Mouse (Mus musculus) urinary bladder, postnatal 25 days (tissue): ENCODE results near the gene Tuba1a.
"Not testable (repeated sequence)": the region's sequence is repeated elsewhere in the genome, so short reads cannot be mapped to it uniquely, and the experiment has no call there.

ENCODE experiments used
- DNase-seq: peaks from one replicate; pipeline ENCODE4 v3.0.0; 2022; ENCODE audit warnings: low spot score

Gene Tuba1a

DNA sequence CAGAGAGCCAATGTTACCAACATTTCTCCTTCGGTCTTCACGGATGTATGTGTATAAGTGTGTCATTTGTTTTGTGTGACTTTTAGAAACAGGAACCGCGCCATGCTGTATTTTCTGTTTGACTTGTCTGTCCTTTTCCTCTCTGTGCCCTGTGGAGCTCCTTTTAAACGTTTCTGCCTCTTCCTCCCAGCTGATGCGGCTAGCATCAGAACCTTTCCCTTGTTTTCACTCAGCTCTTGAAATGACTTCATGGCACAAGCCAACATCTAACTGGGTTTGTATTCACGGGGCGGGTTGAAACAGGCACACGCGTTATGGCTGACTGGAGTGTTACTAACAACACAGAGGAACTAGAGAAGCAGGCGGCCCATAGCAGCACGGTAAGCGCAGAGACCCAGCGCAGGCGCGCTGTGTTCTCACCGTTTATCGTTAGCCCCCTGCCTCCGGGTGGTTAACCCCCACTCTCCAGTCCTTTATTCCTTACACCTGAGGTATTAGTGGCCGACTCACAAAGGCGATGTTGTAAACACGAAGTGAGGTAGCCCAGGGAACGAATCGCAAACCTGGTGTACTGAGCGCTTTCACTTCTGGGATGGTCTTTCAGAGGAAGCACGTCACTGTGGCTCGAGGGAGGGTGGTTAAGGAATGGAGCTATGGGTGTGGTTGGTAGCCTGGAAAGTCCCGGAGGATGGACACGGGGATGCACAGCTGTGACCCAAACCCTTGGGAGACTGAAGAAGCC, 31.9 kb upstream of the Tuba1a start:
- DNase-seq, result peak; percentile 60

DNA sequence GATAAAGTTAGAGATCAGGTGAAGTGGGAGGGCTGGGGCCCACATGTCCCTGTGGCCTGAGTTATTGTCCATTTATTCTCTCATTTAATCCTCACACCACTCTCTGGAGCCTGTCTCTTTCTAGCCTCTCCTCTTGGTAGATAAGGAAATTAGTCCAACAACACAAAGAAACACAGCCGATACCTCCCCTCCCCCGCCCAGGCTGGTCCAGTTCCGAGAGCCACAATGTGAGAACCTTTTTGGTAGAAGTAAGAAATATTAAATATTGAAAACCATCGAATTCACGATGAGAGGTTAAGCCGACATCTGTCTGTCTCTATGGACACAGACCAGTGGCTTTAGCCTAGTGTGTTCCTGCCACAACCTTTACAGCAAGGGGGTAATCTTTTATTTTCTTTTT, 31.2 kb upstream of the Tuba1a start:
- DNase-seq, result no peak

GRCm38 (mm10) chr15:98983431-98984081, 30.1 kb upstream of the Tuba1a start:
- no peak for DNase-seq

DNA sequence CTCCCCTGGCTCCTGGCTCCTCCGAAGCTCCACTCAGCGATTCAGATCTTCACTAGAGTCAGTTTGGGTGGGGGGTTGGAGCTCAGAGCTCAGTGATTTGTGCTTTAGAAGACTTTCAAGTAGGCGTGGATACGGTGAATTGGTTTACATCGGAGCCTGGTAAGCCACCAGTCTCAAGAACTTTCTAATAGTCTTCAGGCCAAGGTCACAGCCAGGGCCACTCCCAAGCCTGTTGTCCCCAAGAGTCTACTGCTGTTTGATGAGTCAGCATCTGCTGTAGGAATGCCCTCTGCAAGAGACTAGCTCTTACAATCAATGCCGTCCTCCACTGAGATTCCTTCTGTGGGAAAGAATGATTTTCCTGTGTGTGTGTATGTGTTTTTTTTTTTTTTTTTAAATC, 28.6 kb upstream of the Tuba1a start:
- no peak for DNase-seq

DNA sequence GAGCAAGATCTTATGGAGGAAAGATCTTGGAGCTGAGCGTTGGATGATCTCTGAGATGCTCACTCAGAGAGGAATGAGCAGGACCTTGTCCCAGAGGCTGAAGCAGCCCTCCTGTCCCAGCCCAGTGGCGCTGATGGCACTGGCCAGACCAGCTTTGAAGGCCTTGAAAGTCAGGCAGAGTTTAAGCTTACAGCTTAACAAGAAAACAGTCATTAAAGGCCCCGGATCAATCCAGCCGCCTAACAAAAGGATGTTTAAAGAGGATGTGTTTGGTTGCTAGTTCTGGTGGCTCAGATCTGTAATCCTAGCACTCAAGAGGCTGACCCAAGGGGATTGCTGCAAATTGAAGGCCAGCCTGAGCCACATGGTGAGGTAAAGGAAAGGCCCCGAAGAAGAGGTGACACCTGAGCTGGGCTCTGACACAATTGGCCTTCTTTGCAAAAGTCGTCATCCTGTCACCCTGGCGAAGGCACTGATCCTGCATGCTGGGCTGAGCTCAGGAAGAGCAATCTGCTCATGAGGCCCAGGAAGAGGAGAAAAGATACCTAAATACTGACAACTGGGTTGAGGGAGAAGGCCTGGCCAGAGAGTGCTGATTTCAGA, 26.6 kb upstream of the Tuba1a start:
- no peak for DNase-seq

- DNase-seq, result no peak
Observed at GRCm38 (mm10) chr15:98978409-98979172, 25.1 kb upstream of the Tuba1a start.

DNA sequence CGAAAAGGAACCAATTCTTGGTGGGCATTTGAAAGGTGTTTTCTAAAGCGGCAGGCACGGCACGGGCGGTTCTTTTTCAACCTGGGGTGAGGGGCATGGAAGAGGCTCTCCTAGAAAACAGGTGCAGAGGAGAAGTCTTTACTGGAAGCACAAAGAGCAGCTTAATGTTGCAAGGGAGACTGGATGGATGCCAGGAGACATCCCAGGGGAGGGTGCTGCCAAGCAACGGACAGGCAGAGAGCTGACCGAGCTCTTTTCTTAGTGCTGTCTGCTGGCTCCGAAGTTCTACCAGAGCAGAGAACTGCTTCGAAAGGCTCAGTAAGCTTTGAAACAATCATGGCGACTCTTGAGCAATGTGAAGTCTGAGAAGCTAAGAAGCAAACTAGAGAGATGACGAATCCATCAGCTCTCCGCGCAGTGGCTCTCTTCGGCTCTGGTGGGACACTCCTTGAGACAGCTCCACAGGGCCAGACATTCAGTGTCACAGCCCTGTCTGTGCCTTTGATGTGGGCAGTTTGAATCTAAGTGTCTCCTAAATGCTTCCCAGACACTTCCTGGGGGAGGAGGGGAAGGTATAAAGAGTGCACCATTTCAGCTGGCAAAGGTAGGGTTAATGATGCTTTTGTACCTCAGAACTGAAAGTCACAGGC, 24.4 kb upstream of the Tuba1a start:
- DNase-seq, result peak; percentile 54

DNA sequence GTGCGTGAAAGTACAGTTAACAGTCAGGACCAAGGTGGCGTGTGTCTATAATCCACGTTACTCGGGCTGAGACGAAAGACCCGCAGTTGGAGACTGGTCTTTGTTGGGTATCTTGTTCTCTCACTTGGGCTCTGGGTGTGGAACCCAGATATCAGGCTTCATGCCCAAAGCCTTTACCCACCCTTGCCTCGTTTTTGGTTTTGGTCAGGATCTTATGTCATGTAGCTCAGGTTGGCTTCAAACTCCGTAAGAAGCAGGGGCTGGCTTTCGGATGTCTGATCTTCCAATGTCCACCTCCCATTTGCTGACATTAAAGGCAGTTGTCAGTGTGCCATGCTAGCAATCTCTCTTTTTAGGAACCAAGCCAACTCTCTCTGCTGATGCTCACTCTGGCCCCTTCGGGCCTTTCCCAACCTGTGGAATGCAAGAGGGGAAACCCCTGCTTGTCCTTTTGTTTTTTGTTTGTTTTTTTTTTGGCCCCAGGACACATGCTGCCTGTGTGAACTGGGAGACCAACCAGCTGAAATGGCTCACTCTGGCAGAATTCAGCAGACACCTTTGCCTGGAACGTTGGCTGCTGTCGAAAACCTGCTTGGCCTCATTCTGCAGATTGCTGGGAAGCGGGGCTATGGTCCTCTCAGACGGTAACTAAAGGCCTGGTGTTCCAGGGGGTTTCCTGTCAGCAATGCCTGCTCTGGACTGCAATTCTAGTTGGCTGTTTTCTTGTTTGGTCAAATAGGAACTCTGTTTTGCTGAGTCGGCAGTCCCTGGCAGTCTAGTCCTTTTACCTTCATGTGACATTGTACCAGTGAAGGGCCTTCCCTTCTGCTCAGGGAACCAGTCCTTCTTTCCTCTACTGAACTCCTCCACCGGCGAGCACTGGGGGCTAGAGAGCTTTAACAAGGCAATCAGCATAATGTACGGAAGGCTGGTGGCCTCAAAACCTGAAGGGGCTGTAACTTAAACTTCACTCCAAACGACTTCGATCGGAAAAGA, 23.6 kb upstream of the Tuba1a start:
- no peak for DNase-seq

DNA sequence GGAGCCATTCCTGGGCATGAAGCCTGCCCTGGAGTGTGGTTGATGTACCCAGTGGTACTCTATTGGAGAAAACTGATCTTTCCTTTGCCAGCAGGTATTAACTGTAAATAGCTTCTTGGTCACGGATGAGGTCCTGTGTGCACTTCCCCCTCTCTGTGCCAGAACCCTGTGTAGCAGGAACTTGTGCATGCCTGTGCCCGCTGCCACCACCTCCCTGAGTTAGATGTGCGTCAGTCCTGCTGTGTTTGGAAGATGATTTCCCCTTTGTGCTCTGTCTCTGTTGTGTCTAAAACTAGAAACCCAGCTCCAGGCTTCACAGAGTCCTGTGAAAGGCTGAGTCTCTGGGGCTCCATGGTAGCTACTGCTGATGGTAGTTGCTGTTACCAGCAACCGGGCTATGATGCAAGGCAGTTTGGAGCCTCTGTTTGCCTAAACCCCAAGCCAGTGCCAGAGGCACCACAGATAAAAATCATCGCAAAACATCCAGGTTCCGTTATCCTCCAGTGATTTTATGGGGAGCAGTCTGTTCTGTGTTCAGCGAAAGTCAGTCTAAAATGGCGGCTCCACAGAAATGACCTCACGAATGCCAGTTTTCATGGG, 19.6 kb upstream of the Tuba1a start:
- no peak for DNase-seq

- not testable (repeated sequence) for DNase-seq
Observed at GRCm38 (mm10) chr15:98971576-98972320, 18.2 kb upstream of the Tuba1a start.

DNA sequence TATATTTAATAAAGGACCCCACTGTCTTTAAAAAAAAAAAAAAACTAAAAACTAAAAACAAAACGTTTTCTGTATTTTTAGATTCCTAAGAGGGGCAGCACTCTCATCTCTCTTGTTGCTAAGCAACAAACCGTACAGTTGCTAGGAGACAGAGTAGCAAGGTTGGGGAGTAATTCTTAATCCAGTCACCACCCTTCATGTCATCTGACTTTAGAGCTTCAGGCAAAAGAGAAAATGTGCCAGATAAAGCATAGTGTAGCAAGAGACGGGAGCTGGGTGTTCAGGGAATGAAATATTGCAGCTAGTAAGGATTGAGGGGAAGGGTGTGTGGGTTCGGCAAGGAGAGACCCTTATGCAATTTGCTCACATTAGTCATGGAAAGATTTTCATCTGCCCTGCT, 17.6 kb upstream of the Tuba1a start:
- no peak for DNase-seq

DNA sequence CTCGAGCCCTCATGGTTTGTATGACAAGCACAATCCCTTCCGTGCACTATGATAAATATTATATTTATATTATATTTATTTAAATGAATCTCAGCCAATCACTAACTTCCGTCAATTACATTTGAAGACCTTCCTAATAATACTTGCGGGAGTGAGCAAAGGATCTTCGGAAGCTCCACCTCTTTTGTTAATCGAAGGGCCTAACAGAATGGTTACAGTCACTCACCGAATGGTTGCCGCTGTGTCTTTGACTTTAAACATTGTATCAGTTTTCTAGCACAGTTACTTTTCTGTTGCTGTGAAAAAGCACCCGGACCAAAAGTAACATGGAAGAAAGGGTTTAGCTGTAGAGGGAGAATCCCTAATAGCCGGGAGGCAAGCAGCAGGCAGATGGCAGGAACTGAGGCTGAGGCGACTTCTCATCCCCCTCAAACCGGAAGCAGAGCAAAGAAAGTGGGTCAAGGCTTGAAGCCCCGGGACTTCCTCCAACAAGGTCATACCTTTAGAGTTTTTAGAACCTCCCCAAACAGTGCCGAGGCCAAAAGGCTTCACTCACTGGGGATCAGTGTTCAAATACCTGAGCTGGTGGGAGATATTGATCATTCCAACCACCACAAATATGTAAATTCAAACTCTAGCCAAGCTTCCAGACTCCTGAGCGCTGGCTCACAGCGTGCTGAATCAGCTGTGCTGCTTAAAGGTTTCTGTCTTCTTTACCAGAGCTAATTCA, 16.0 kb upstream of the Tuba1a start:
- no peak for DNase-seq

- DNase-seq, result no peak
Observed at GRCm38 (mm10) chr15:98968701-98969371, 15.3 kb upstream of the Tuba1a start.

GRCm38 (mm10) chr15:98959531-98959930, 6.0 kb upstream of the Tuba1a start:
- no peak for DNase-seq

DNA sequence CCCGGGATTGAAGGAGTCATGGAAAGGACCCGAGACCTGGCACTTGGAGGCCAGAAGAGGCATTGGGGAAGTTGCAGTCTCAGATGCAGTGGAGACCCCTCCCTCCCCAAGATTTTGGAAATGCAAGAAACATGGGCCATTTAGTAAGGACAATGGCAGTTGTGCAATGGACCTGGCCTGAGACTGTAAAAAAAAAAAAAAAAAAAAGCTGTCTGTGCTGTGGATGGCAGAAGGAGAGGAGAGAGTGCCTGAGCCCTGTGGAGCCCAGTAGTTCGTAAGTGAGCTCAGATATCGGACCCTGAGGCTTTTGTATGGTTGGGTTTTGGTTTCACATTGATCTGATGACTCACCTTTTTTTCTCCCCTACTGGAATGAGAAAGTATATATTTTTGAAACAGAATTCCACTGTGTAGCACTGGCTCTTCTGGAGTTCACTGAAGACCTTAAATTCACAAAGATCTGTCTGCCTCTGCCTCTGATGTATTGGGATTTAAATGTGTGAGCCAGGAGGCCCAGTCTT, 5.5 kb upstream of the Tuba1a start:
- DNase-seq, result no peak

DNA sequence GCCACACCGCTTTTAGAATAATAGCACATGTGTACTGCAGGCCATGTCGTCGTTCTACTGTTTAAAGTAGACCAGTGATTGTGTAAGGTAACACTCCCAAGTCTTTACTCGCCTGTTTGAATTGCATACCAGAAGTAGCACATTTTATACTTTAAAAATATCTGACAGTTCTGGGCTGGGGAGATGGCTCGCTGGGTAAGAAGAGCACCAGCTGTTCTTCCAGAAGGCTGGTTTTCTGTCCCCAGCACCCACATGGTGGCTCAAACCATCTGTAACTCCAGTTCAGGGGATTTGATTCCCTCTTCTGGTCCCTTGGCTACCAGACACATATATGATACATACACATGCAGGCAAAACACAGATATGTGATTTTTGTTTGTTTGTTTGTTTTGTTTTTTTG, 4.0 kb upstream of the Tuba1a start:
- DNase-seq, result no peak

DNA sequence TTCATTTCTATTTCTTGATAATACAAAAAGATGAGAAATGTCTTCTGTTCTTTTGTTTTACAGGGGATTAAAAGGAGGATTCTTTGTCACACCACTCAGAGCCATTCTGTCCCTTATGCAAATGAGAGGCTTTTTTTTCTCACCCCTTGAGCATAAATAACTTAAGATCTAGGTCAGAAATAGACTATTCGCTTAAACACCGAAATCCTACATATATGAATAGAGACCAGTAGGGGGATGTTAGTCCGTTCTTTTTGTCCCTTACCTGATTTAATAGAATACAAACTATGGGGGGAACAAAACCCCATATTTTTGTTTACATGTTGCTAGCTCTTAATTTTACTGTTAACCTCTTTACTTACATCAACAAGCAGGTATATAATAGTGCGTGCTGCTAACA, 2.5 kb upstream of the Tuba1a start:
- DNase-seq, result no peak

GRCm38 (mm10) chr15:98955324-98955723, 1.8 kb upstream of the Tuba1a start:
- no peak for DNase-seq
